Mouse (Mus musculus) forebrain, embryonic 14.5 days (tissue): ENCODE results near the gene Atxn10. TPM values are rescaled to one million over a fixed set of nuclear protein-coding genes. Genes with fewer than 3 reads are reported as not detected.

Source experiments
- ATAC-seq: fragments of 200-750 bp; cut with Nextera tagmentation; 2 replicates; pipeline ENCODE4 v1.8.0; 2017; ENCODE audit warnings: mild to moderate bottlenecking, moderate library complexity
- DNase-seq: peaks from one replicate; pipeline ENCODE4 v3.0.0-alpha.2; 2015; ENCODE audit warnings: low spot score
- H3K27ac ChIP-seq: fragments of 300-500 bp; sonication (generic); 2 replicates; pipeline ENCODE4 v1.5.1; 2014; ENCODE audit warnings: low read depth, mild to moderate bottlenecking, control low read depth, low read length, moderate library complexity
- H3K27me3 ChIP-seq: fragments of 300-500 bp; sonication (generic); replicated peaks from 2 replicates; pipeline ENCODE4 v1.6.1; 2014; ENCODE audit warnings: low read length, control low read depth, mixed read lengths; ENCODE audit not compliant: control insufficient read depth, insufficient read depth
- H3K36me3 ChIP-seq: fragments of 300-500 bp; sonication (generic); 2 replicates; pipeline ENCODE4 v1.6.1; 2014; ENCODE audit warnings: low read length, control low read depth; ENCODE audit not compliant: control insufficient read depth, insufficient read depth
- H3K4me1 ChIP-seq: fragments of 300-500 bp; sonication (generic); 2 replicates; pipeline ENCODE4 v1.6.1; 2014; ENCODE audit warnings: antibody characterized with exemption, low read length, control low read depth; ENCODE audit not compliant: control insufficient read depth, insufficient read depth
- H3K4me2 ChIP-seq: fragments of 300-500 bp; sonication (generic); 2 replicates; pipeline ENCODE4 v1.6.1; 2014; ENCODE audit warnings: mild to moderate bottlenecking, control low read depth, low read length
- H3K4me3 ChIP-seq: fragments of 300-500 bp; sonication (generic); 2 replicates; pipeline ENCODE4 v1.5.1; 2014; ENCODE audit warnings: low read depth, low read length, control low read depth
- H3K9ac ChIP-seq: fragments of 300-500 bp; sonication (generic); 2 replicates; pipeline ENCODE4 v1.6.1; 2014; ENCODE audit warnings: mild to moderate bottlenecking, low read length, control low read depth, moderate library complexity
- H3K9me3 ChIP-seq: fragments of 300-500 bp; sonication (generic); replicated peaks from 2 replicates; pipeline ENCODE4 v1.6.1; 2016; ENCODE audit warnings: low read length, control low read depth, mixed read lengths; ENCODE audit not compliant: control insufficient read depth
- WGBS: fragments of 180-500 bp; shearing (Covaris S2); extraction: QIAGEN DNeasy Blood & Tissue Kit; methylation state at CpG from one replicate; pipeline ENCODE4 v1.1.7; 2014; 5-methylcytosine and 5-hydroxymethylcytosine counted together
- polyA plus RNA-seq: library from polyadenylated mRNA; unstranded; fragments of >200 nt; fragmentation: Nextera tagmentation; extraction: Ambion mirVana; gene quantifications from 2 replicates; pipeline ENCODE4 v1.2.1, GENCODE M21; 2014

Gene Atxn10
- polyA plus RNA-seq, 1 experiment from 2014 or later, result 516 TPM

DNA sequence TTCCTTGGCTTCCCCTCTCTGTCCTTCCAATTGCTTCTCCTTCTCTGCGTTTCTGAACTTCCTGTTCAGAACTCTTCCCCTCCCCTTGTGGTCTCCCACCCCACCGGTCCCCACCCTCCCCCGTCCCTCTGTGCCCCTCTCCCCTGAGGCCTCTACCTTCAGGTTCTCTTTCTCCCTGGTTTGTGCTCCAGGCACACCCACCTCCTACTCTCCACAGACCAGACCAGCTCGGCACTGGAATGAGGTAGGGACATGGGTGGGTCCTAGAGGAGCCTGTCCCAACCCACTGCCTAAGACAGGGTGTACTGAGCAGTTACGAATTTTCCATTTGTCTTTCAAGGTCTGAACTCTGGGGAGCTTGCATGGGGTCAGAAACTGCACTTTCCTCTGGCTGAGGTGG, 143.9 kb downstream of the Atxn10 start:
- DNase-seq, result no peak
- no peak overlapping the region for H3K27ac ChIP-seq
- peaks cover 8% of the 10 kb centered on the region; the same call in 1 of the 2 replicates for H3K4me1 ChIP-seq
- no peak overlapping the region for H3K9ac ChIP-seq
- no peaks in the 10 kb centered on the region for H3K36me3 ChIP-seq
- no peak overlapping the region for H3K4me2 ChIP-seq
- no peaks in the 10 kb centered on the region for H3K27me3 ChIP-seq
- WGBS, result 48% methylated on average over 5 of the region's 5 CpGs
- no peaks in the 10 kb centered on the region for H3K9me3 ChIP-seq
- ATAC-seq, result no peak
- no peak overlapping the region for H3K4me3 ChIP-seq

DNA sequence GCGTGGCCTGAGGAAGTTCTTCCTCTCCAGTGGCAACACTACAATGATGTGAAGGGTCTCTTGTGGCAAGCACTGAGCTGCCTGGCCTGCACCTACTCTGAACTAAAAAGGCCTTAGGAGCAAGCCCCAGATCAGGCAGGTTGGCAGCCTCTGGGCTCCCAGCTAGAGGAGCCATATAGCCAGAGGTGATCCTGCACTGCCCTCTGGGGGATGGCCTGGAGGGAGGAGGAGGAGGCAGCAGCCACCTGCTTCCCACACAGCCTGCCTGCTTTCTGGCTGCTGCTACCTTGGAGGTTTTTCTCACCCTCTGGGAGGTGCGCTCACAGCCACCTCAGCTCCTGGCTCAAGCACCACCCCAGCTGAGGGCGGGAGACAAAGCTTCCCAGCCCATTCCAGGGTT, 144.6 kb downstream of the Atxn10 start:
- Histone ChIP-seq H3K4me3 (no peak overlapping the region), H3K4me2 (no peak overlapping the region), H3K9ac (no peak overlapping the region), H3K27ac (no peak overlapping the region; the same call in 1 of the 2 replicates), H3K27me3 (no peaks in the 10 kb centered on the region), H3K4me1 (peaks cover 8% of the 10 kb centered on the region; the same call in 1 of the 2 replicates), H3K9me3 (no peaks in the 10 kb centered on the region), H3K36me3 (no peaks in the 10 kb centered on the region)
- ATAC-seq, result peak; percentile 58; the same call in 1 of the 2 replicates
- peak; percentile 45 for DNase-seq
- WGBS, result 34% methylated on average over 3 of the region's 3 CpGs

DNA sequence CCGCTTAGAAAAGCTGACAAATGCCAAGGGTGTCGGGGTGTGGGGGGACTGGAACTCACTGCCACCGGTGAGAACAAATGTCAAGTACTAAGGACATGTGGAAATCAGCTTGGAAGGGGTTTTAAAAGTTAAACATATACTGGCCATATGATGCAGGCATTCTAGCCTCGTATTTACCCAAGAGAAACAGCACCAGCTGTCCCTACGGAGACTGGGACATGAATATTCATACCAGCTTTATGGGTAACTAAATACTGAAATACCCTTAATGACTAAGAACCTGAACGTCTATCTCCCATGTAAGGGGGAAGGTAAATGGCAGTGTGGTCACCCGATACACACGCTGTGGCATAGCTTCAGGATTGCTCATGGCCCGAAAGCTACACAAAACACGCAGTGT, 152.9 kb downstream of the Atxn10 start:
- peak overlapping the region; percentile 85 for H3K27ac ChIP-seq
- WGBS, result 61% methylated on average over 10 of the region's 10 CpGs
- DNase-seq, result peak; percentile 38

DNA sequence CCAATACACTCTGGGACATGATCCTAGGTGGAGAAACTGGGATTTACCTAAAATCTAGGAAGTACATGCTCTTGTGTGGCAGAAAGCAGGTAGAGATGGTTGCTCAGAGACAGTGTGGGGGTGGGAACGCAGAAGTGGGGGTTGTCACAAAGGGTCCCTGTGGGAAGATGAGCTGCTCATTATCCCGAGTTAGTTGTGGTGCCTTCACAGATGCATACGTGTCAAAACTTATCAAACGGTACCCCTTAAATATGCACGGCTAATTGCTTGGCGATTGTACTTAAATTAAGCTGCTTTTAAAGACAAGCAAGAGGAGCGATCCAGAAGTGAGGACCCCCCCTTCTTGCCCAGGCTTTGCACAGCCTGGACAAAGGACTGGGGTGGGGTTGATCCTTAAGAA, 153.7 kb downstream of the Atxn10 start:
- Histone ChIP-seq H3K36me3 (no peaks in the 10 kb centered on the region), H3K4me1 (peaks cover 39% of the 10 kb centered on the region), H3K27ac (peak overlapping the region; percentile 85), H3K9me3 (peaks cover 10% of the 10 kb centered on the region; the same call in 1 of the 2 replicates), H3K4me2 (no peak overlapping the region), H3K9ac (peak overlapping the region; percentile 45; the same call in 1 of the 2 replicates), H3K4me3 (no peak overlapping the region), H3K27me3 (no peaks in the 10 kb centered on the region)
- DNase-seq, result peak; percentile 70
- 14% methylated on average over 7 of the region's 7 CpGs for WGBS
- peak; percentile 35; the same call in 1 of the 2 replicates for ATAC-seq

More for the DNA sequence above, 152.9 kb downstream of the Atxn10 start:
- H3K9me3 ChIP-seq, result peaks cover 10% of the 10 kb centered on the region; the same call in 1 of the 2 replicates
- H3K9ac ChIP-seq, result no peak overlapping the region
- H3K36me3 ChIP-seq, result no peaks in the 10 kb centered on the region
- ATAC-seq, result peak; percentile 29; the same call in 1 of the 2 replicates
- H3K27me3 ChIP-seq, result no peaks in the 10 kb centered on the region
- no peak overlapping the region for H3K4me2 ChIP-seq
- H3K4me3 ChIP-seq, result no peak overlapping the region
- peaks cover 31% of the 10 kb centered on the region for H3K4me1 ChIP-seq

DNA sequence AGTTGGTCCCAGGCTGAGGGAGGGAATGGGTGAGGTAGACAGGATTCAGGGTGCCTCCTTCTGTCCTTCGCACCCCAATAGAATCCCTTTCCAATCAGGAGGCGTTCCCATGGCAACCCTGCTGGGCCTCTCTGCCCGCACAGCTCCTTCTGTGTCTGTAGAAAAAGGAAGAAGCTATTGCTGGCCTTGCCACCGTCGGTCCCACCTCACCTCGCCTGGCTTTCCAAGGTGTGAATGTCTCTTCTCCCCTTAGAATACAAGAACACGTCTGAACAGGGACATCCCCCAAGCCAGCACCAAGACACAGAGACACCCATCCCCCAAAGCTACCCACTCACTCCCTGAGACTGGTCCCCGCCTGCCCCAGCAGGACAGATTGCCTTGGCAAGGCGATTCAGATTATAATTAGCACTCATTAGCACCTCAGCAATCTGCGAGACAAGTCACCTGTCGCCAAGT, 158.1 kb downstream of the Atxn10 start:
- Histone ChIP-seq H3K36me3 (no peaks in the 10 kb centered on the region), H3K4me3 (no peak overlapping the region), H3K27ac (peak overlapping the region; percentile 83), H3K9me3 (no peaks in the 10 kb centered on the region), H3K4me1 (peaks cover 52% of the 10 kb centered on the region), H3K4me2 (peak overlapping the region; percentile 35), H3K9ac (no peak overlapping the region), H3K27me3 (no peaks in the 10 kb centered on the region)
- DNase-seq, result peak; percentile 95
- peak; percentile 92 for ATAC-seq
- 6% methylated on average over 11 of the region's 11 CpGs for whole genome bisulfite sequencing

DNA sequence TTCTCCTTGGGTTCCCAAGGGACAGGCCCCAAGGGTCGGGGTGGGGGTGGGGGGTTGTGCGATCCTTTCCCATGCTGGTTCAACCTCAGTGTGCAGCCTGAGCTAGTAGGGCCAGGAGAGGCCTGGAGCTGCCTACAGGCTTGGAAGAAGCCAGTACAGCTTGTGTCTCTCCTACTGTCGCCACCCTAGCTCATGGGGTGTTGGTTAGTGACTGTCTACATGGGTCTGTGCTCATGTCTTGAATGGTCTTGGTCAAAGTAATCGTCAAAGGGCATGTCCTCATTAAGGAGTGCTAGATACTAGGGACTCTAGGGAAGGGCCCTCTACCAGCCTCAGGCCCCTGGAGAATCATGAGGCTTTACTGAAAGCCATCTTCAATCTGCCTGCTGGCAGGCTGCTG, 161.5 kb downstream of the Atxn10 start:
- H3K4me1 ChIP-seq, result peaks cover 32% of the 10 kb centered on the region
- H3K9me3 ChIP-seq, result no peaks in the 10 kb centered on the region
- peak overlapping the region; percentile 78 for H3K27ac ChIP-seq
- no peak overlapping the region for H3K9ac ChIP-seq
- DNase-seq, result no peak
- ATAC-seq, result no peak
- H3K36me3 ChIP-seq, result no peaks in the 10 kb centered on the region
- no peak overlapping the region for H3K4me2 ChIP-seq
- WGBS, result 73% methylated on average over 4 of the region's 4 CpGs
- no peaks in the 10 kb centered on the region for H3K27me3 ChIP-seq
- H3K4me3 ChIP-seq, result no peak overlapping the region

DNA sequence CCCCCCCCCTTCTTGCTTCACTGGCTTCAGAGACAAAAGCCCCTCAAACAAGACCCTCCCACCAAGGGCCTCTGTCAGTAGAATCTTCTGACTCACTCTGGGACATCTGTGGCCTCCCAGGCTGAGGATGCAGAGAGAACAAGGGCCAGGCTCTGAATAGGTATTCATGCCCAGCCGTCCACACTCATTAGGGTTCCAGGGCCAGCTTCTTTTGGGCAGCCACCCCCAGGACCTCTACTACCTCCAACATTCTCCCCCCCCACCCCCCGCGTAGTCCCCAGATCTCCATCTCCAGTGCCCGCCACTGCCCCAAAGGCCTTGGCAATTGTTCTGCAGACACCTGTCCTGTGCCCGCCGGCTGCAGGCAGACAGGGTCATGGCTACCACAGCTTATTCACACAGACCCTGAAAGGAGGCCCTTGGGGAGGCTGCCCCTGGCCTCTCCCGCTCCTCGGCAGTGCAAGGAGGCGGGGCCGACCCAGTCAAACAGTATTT, 162.0 kb downstream of the Atxn10 start:
- peaks cover 32% of the 10 kb centered on the region for H3K4me1 ChIP-seq
- H3K27me3 ChIP-seq, result no peaks in the 10 kb centered on the region
- H3K36me3 ChIP-seq, result no peaks in the 10 kb centered on the region
- H3K27ac ChIP-seq, result peak overlapping the region; percentile 78
- H3K9ac ChIP-seq, result peak overlapping the region; percentile 25; the same call in 1 of the 2 replicates
- H3K4me2 ChIP-seq, result peak overlapping the region; percentile 16; the same call in 1 of the 2 replicates
- WGBS, result 5% methylated on average over 10 of the region's 10 CpGs
- ATAC-seq (peak; percentile 57), DNase-seq (peak; percentile 73)
- no peaks in the 10 kb centered on the region for H3K9me3 ChIP-seq
- no peak overlapping the region for H3K4me3 ChIP-seq

DNA sequence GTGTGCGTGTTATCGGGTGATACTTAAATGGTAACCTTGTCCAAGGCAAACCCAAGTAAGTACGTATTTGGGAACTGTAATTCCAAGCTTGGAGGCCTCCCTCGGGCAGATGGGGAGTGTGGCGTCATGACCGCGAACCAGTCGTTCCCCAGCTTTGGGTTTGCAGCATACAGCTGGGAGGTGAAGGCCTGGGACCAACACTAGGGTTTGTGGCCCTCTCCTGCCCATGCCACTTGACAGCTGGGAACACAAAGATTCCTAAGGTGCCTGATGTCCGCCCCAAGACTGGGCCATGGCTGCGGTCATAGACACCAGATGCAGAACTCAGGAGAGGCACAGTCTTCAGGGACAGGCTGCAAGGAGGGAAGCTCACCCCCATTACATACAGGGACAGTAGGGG, 164.2 kb downstream of the Atxn10 start:
- Histone ChIP-seq H3K4me1 (peaks cover 15% of the 10 kb centered on the region), H3K4me3 (no peak overlapping the region), H3K27me3 (no peaks in the 10 kb centered on the region), H3K9ac (no peak overlapping the region), H3K9me3 (no peaks in the 10 kb centered on the region), H3K27ac (no peak overlapping the region), H3K36me3 (no peaks in the 10 kb centered on the region), H3K4me2 (no peak overlapping the region)
- DNase-seq (no peak), ATAC-seq (no peak)
- 87% methylated on average over 10 of the region's 10 CpGs for WGBS

DNA sequence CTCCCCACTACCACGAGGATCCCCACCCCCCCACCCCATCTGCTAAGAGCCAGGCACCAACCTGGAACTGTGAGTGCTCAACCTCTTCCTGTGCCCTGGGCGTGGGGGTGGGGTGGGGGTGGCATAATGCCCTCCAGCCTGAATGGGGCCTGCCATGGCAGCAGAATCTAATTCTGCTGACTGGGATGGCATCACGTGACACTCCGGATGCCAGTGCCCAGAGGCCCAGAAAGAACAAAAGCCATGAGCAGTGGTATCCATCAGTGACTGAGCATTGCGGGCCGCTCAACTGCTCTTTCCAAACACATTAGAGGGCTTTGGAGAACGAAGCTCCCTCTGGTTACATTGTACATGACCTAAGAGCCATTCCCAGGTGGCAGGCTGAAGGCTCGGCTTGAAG, 167.1 kb downstream of the Atxn10 start, which contains the start of gene 7530416G11Rik:
Gene 7530416G11Rik (minus strand): TSS at position 101 of the 400 bp plus-strand sequence.
- H3K4me3 ChIP-seq, result no peak within 1 kb of the TSS
- H3K9me3 ChIP-seq, result no peaks in the 10 kb centered on the region
- H3K4me1 ChIP-seq, result peaks cover 15% of the 10 kb centered on the region
- WGBS, result 90% methylated on average over 8 of the region's 8 CpGs
- DNase-seq (no peak), ATAC-seq (no peak)
- no peaks in the 10 kb centered on the region for H3K27me3 ChIP-seq
- H3K9ac ChIP-seq, result no peak within 1 kb of the TSS
- H3K36me3 ChIP-seq, result no peaks in the 10 kb centered on the region
- no peak within 1 kb of the TSS for H3K27ac ChIP-seq
- H3K4me2 ChIP-seq, result no peak within 1 kb of the TSS
